Mouse (Mus musculus): ENCODE measurements at regions not wholly inside any gene's neighbourhood (a gene's known extent, or its start where the extent isn't known, plus 50 kb on each side); places are given as distances from the start of the nearest gene placed in this dataset.

- no peak for DNase-seq (ENCODE audit: extremely low read depth, low read depth)
Measured at GRCm38 (mm10) chr13:112212391-112212790, 75.9 kb upstream of the Ankrd55 start.

GRCm38 (mm10) chr13:112213652-112214081, 74.6 kb upstream of the Ankrd55 start:
- no peak for DNase-seq (ENCODE audit: extremely low read depth, low read depth)

DNA sequence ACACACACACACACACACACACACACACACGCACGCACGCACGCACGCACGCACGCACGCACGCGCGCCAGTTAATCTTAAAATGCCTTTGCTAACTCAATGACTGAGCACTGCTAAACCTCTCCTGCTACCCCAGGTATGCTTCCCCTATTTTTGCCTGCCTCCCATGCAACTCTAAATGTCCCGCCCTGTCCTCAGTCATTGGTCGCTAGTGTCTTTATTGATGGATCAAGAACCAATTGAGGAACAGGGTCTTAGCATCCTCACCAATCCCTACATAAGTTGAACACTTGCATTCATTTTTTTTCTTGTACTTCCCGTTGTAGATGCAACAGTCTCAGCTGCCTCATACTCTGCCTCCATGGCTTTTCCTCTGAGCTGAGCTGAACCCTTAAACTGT, 72.2 kb upstream of the Ankrd55 start:
- DNase-seq (ENCODE audit: extremely low read depth, low read depth): peak; percentile 12

DNA sequence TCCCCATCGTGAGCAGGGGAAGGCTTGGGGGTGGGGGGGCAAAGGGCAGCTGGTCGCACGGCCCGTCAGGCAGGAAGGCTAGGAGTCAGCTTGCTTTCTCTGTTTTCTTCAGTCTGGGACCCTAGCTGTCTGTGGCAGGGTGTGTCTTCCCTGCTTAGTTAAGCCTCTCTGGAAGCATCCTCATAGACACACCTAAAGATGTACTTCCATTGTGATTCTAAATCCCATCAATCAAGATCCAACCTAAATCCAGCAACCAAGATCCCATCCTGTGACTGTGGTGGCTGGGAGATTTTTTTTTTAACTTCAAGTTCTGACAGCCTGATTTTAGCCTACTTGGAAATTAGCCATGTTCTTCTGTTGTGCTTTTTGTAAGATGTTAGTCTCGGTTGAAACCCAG, 69.9 kb upstream of the Ankrd55 start:
- no peak for DNase-seq (ENCODE audit: extremely low read depth, low read depth)

GRCm38 (mm10) chr13:112220184-112220583, 68.1 kb upstream of the Ankrd55 start:
- no peak for DNase-seq (ENCODE audit: extremely low read depth, low read depth)

DNA sequence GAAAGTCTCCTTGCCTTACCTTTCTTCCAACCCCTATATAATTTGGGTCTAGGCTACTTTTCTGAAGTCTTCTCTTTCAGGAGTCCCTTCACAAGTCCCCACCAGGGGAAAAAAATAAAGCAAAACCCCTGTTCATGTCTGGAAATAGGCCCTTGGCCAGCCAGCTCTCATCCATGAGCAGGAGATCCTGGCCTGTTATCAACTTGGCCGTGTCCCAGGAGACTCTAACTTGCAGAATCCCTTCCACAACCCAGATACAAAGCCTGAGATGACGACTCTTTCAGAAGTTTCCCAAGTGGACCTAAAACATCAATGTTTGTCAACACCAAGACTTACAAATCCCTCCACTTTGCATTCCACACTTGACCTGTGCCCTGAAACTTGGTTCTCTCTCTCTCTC, 64.6 kb upstream of the Ankrd55 start:
- DNase-seq (ENCODE audit: extremely low read depth, low read depth): no peak

- no peak for DNase-seq (ENCODE audit: extremely low read depth, low read depth)
Measured at GRCm38 (mm10) chr13:112227766-112228165, 60.5 kb upstream of the Ankrd55 start.

- DNase-seq (ENCODE audit: extremely low read depth, low read depth): no peak
Measured at GRCm38 (mm10) chr13:112228846-112229245, 59.4 kb upstream of the Ankrd55 start.

- DNase-seq (ENCODE audit: extremely low read depth, low read depth): no peak
Measured at GRCm38 (mm10) chr13:112230176-112230575, 58.1 kb upstream of the Ankrd55 start.

DNA sequence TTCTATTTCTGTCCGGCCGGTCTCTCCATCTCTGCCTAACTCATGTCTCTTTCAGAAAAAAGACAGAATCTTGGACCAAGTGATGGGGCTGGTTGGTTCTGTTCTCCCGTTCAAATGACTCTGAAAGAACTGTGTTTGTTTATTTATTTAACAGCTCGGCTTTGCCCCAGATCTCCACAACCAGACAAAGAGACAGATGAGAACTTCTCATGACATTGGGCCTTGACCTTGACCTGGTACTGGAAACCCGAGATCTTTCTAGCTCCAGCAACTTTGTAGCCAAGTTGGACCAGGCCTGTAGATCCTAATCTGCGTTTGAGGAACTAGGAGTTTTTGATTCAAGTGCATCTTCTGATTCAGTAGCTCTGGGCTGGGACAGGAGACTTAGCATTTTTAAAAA, 53.6 kb upstream of the Ankrd55 start:
- DNase-seq (ENCODE audit: extremely low read depth, low read depth): no peak

GRCm38 (mm10) chr13:112236956-112237355, 51.3 kb upstream of the Ankrd55 start:
- DNase-seq (ENCODE audit: extremely low read depth, low read depth): no peak

GRCm38 (mm10) chr13:112237377-112237776, 50.9 kb upstream of the Ankrd55 start:
- no peak for DNase-seq (ENCODE audit: extremely low read depth, low read depth)

DNA sequence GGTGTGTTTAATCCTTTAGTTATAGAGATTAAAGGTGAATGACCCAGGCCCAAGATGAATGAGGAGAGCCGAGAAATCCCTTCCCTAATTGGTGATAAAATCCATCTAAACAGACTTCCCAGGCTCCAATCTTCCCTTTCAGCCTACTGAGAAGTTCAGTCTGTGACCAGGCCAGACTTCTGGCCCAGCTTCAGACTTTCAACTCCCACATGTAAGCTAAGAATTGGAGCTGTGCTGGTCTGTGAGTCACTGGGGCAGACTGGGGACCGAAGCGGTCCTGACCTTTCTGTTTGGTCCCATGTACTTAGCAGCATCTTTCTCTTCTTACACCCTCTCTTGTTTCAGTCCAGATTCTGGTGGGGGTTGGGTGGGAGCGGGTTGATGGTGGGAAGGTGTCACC, 50.3 kb upstream of the Ankrd55 start:
- no peak for DNase-seq (ENCODE audit: extremely low read depth, low read depth)
